Mouse (Mus musculus) lung, embryonic 15.5 days (tissue): ENCODE measurements around the gene B3gnt4. TPM values are rescaled to one million over a fixed set of nuclear protein-coding genes. Genes with fewer than 3 reads are reported as not detected.
"Not testable (repeated sequence)": the region's sequence is repeated elsewhere in the genome, so short reads cannot be mapped to it uniquely, and the experiment has no call there.

Experiments
- ATAC-seq: fragments of 200-750 bp; cut with Nextera tagmentation; 2 replicates; pipeline ENCODE4 v1.8.0; 2017; ENCODE audit warnings: moderate number of reproducible peaks, borderline replicate concordance; ENCODE audit not compliant: low FRiP score, low TSS enrichment; ENCODE audit errors: extremely low read depth
- H3K27ac ChIP-seq: fragments of 300-500 bp; sonication (generic); 2 replicates; pipeline ENCODE4 v1.5.1; 2015; ENCODE audit warnings: moderate library complexity, mild to moderate bottlenecking, inconsistent platforms
- H3K27me3 ChIP-seq: fragments of 300-500 bp; sonication (generic); 2 replicates; pipeline ENCODE4 v1.6.1; 2015; ENCODE audit warnings: inconsistent platforms
- H3K36me3 ChIP-seq: fragments of 300-500 bp; sonication (generic); 2 replicates; pipeline ENCODE4 v1.6.1; 2015; ENCODE audit warnings: inconsistent platforms
- H3K4me1 ChIP-seq: fragments of 300-500 bp; sonication (generic); 2 replicates; pipeline ENCODE4 v1.6.1; 2015; ENCODE audit warnings: inconsistent platforms
- H3K4me2 ChIP-seq: fragments of 300-500 bp; sonication (generic); 2 replicates; pipeline ENCODE4 v1.6.1; 2015; ENCODE audit warnings: inconsistent platforms, mild to moderate bottlenecking, moderate library complexity
- H3K4me3 ChIP-seq: fragments of 300-500 bp; sonication (generic); 2 replicates; pipeline ENCODE4 v1.5.1; 2015; ENCODE audit warnings: mild to moderate bottlenecking, inconsistent platforms
- H3K9ac ChIP-seq: fragments of 300-500 bp; sonication (generic); 2 replicates; pipeline ENCODE4 v1.6.1; 2015; ENCODE audit warnings: inconsistent platforms
- H3K9me3 ChIP-seq: fragments of 300-500 bp; sonication (generic); 2 replicates; pipeline ENCODE4 v1.6.1; 2016; ENCODE audit warnings: inconsistent platforms
- WGBS: fragments of 180-500 bp; shearing (Covaris S2); methylation state at CpG from one replicate; pipeline ENCODE4 v1.1.7; 2015; 5-methylcytosine and 5-hydroxymethylcytosine counted together
- polyA plus RNA-seq: library from polyadenylated mRNA; unstranded; fragments of >200 nt; fragmentation: Nextera tagmentation; extraction: Ambion mirVana; gene quantifications from 2 replicates; pipeline ENCODE4 v1.2.1, GENCODE M21; 2015

Gene B3gnt4
- polyA plus RNA-seq, 1 experiment from 2014 or later: 0.54 TPM

- no peak for ATAC-seq
- 5% methylated on average over 12 of the region's 12 CpGs for WGBS
- H3K9ac ChIP-seq: 0 out of 2 replicates have a peak overlapping the region, but pooled peaks have one; percentile 29
These were observed 1.3 kb upstream of the B3gnt4 start for GRCm38 (mm10) chr5:123508921-123509320.

GRCm38 (mm10) chr5:123511426-123511825, 1.2 kb downstream of the B3gnt4 start:
- H3K27ac ChIP-seq, H3K9ac ChIP-seq, H3K4me3 ChIP-seq, H3K9me3 ChIP-seq, H3K4me2 ChIP-seq, ATAC-seq: not testable (repeated sequence)
- WGBS: 77% methylated on average over 3 of the region's 3 CpGs
- Histone ChIP-seq H3K27me3 (peaks cover 32% of the 10 kb centered on the region), H3K36me3 (peaks cover 15% of the 10 kb centered on the region; the same call in 1 of the 2 replicates), H3K4me1 (peaks cover 11% of the 10 kb centered on the region; the same call in 1 of the 2 replicates)

More at GRCm38 (mm10) chr5:123508921-123509320, 1.3 kb upstream of the B3gnt4 start:
- no peaks in the 10 kb centered on the region for H3K9me3 ChIP-seq
- H3K4me2 ChIP-seq: peak overlapping the region; percentile 93
- H3K27me3 ChIP-seq: peaks cover 35% of the 10 kb centered on the region
- H3K36me3 ChIP-seq: 0 out of 2 replicates have a peak, but pooled peaks cover 3% of the 10 kb centered on the region
- peak overlapping the region; percentile 66 for H3K4me3 ChIP-seq
- peaks cover 11% of the 10 kb centered on the region; the same call in 1 of the 2 replicates for H3K4me1 ChIP-seq
- no peak overlapping the region for H3K27ac ChIP-seq

- no peak overlapping the region for H3K4me2 ChIP-seq
- no peak for ATAC-seq
- no peaks in the 10 kb centered on the region for H3K9me3 ChIP-seq
- H3K36me3 ChIP-seq: peaks cover 20% of the 10 kb centered on the region; the same call in 1 of the 2 replicates
- peaks cover 26% of the 10 kb centered on the region for H3K27me3 ChIP-seq
- H3K27ac ChIP-seq: no peak overlapping the region
- WGBS: 62% methylated on average over 3 of the region's 3 CpGs
- H3K9ac ChIP-seq: no peak overlapping the region
- peaks cover 11% of the 10 kb centered on the region; the same call in 1 of the 2 replicates for H3K4me1 ChIP-seq
- H3K4me3 ChIP-seq: no peak overlapping the region
These were observed 1.8 kb downstream of the B3gnt4 start for GRCm38 (mm10) chr5:123512102-123512501.

GRCm38 (mm10) chr5:123514871-123515270, 4.6 kb downstream of the B3gnt4 start:
- peaks cover 4% of the 10 kb centered on the region; the same call in 1 of the 2 replicates for H3K27me3 ChIP-seq
- peaks cover 31% of the 10 kb centered on the region; the same call in 1 of the 2 replicates for H3K36me3 ChIP-seq
- H3K27ac ChIP-seq: no peak overlapping the region
- H3K9me3 ChIP-seq: no peaks in the 10 kb centered on the region
- H3K4me2 ChIP-seq: no peak overlapping the region
- no peaks in the 10 kb centered on the region for H3K4me1 ChIP-seq
- ATAC-seq: no peak
- no peak overlapping the region for H3K4me3 ChIP-seq
- H3K9ac ChIP-seq: no peak overlapping the region
- WGBS: 82% methylated on average over 5 of the region's 5 CpGs

GRCm38 (mm10) chr5:123520666-123521065, 10.4 kb downstream of the B3gnt4 start:
- no peaks in the 10 kb centered on the region for H3K27me3 ChIP-seq
- H3K36me3 ChIP-seq: peaks cover 23% of the 10 kb centered on the region; the same call in 1 of the 2 replicates
- WGBS: 81% methylated on average over 9 of the region's 9 CpGs
- no peak for ATAC-seq
- no peak overlapping the region for H3K27ac ChIP-seq
- H3K4me2 ChIP-seq: no peak overlapping the region
- no peak overlapping the region for H3K4me3 ChIP-seq
- H3K9me3 ChIP-seq: no peaks in the 10 kb centered on the region
- peaks cover 20% of the 10 kb centered on the region for H3K4me1 ChIP-seq
- no peak overlapping the region for H3K9ac ChIP-seq

DNA sequence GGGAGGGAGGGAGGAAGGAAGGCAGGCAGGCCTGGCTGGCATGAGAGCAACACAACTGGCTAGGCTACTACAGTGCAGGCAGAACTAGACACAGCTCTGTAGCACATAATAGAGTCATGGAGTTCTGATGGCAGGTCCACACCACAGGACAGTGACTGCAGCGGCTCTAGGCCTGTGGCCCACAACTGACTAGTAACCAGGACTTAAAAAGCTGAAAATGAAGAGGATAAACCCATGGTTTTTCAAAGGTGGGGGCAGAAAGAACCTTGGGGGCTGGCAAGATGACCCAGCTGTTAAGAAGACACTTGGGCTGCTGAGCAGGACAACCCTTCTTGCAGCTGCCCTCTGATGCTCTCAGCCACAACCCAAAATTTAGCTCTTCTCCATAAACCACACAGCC, 11.4 kb downstream of the B3gnt4 start:
- Histone ChIP-seq H3K36me3 (peaks cover 15% of the 10 kb centered on the region; the same call in 1 of the 2 replicates), H3K9ac (no peak overlapping the region), H3K27me3 (no peaks in the 10 kb centered on the region), H3K4me3 (no peak overlapping the region), H3K4me1 (peaks cover 20% of the 10 kb centered on the region), H3K9me3 (no peaks in the 10 kb centered on the region), H3K27ac (no peak overlapping the region), H3K4me2 (no peak overlapping the region)
- no peak for ATAC-seq
- 75% methylated on average over 1 of the region's 1 CpGs for WGBS

- Histone ChIP-seq H3K9ac (no peak overlapping the region; the same call in 1 of the 2 replicates), H3K36me3 (peaks cover 10% of the 10 kb centered on the region; the same call in 1 of the 2 replicates), H3K9me3 (no peaks in the 10 kb centered on the region), H3K27ac (no peak overlapping the region), H3K4me3 (no peak overlapping the region), H3K27me3 (no peaks in the 10 kb centered on the region), H3K4me2 (no peak overlapping the region), H3K4me1 (peaks cover 20% of the 10 kb centered on the region)
- WGBS: 83% methylated on average over 1 of the region's 1 CpGs
- no peak for ATAC-seq
These were observed 11.9 kb downstream of the B3gnt4 start for GRCm38 (mm10) chr5:123522166-123522565.

GRCm38 (mm10) chr5:123523692-123524392, 13.6 kb downstream of the B3gnt4 start, which contains the start of gene Diablo:
Gene Diablo, minus strand, starts transcription at chr5:123524176.
- Histone ChIP-seq H3K27ac (peak within 1 kb of the TSS; percentile 31; the same call in 1 of the 2 replicates), H3K4me3 (peak within 1 kb of the TSS; percentile 87), H3K27me3 (no peaks in the 10 kb centered on the region), H3K36me3 (0 out of 2 replicates have a peak, but pooled peaks cover 6% of the 10 kb centered on the region), H3K4me2 (peak within 1 kb of the TSS; percentile 82), H3K9ac (peak within 1 kb of the TSS; percentile 83), H3K4me1 (peaks cover 20% of the 10 kb centered on the region), H3K9me3 (no peaks in the 10 kb centered on the region)
- WGBS: under 1% methylated on average over 82 of the region's 82 CpGs
- peak; percentile 97 for ATAC-seq

DNA sequence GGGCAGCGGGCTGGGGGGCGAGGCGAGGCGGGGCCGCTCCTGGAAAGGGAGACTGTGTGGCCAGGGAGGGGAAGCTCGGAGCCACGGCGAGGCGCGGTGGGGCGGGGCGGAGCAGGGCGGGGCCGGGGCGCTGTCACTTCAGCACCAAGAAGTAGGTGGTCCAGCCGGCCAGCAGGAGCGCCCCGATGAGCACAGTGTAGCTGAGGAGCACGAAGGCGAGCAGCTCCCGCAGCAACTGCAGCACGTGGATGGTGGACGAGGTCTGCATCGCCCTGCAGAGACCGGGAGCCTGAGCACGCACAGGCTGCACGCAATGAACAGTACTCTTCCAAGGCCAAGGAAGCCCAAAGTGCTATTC, 14.1 kb downstream of the B3gnt4 start:
- no peak overlapping the region for H3K9ac ChIP-seq
- WGBS: 3% methylated on average over 26 of the region's 27 CpGs
- ATAC-seq: peak; percentile 96

GRCm38 (mm10) chr5:123525281-123525680, 15.0 kb downstream of the B3gnt4 start, which contains the start of gene Gm49027:
Gene Gm49027, minus strand, starts transcription at chr5:123525488.
- Histone ChIP-seq H3K27ac (no peak within 1 kb of the TSS), H3K4me1 (peaks cover 20% of the 10 kb centered on the region), H3K4me2 (peak within 1 kb of the TSS; percentile 82), H3K9ac (no peak within 1 kb of the TSS), H3K36me3 (0 out of 2 replicates have a peak, but pooled peaks cover 8% of the 10 kb centered on the region), H3K27me3 (no peaks in the 10 kb centered on the region), H3K4me3 (peak within 1 kb of the TSS; percentile 87), H3K9me3 (no peaks in the 10 kb centered on the region)
- WGBS: 84% methylated on average over 7 of the region's 7 CpGs
- ATAC-seq: no peak

More for the DNA sequence above, 14.1 kb downstream of the B3gnt4 start:
- Histone ChIP-seq H3K9me3 (no peaks in the 10 kb centered on the region), H3K4me3 (peak overlapping the region; percentile 87), H3K36me3 (0 out of 2 replicates have a peak, but pooled peaks cover 8% of the 10 kb centered on the region), H3K4me1 (peaks cover 20% of the 10 kb centered on the region), H3K4me2 (peak overlapping the region; percentile 82), H3K27ac (no peak overlapping the region), H3K27me3 (no peaks in the 10 kb centered on the region)

DNA sequence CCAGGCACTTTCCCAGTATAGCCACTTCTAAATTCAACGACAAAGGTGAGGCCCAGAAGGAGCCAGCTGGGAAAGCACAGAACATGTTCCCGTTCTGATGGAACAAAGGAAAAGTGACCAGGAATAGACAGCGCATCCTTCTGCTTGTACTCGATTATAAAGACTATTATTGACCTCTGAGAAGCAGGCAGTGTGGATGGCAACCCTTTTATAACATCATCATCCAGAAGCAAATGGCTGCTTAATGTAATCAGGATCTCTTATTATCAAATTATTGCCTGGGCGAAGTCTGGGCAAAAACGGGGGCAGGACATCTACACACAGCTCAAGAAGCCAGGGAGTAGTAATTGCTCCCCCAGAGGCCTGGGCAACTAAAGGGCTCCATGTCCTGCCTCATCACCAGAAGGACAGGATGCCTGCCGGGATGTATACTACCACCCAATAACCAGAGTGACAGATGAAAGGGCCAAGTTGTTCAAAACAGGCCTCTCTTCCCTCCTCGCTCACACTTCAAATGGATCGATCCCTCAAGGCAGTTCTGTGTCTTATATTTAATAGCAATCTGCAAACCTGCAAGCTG, 15.7 kb downstream of the B3gnt4 start:
- H3K4me1 ChIP-seq: peaks cover 20% of the 10 kb centered on the region
- no peak overlapping the region for H3K4me3 ChIP-seq
- no peaks in the 10 kb centered on the region for H3K27me3 ChIP-seq
- H3K27ac ChIP-seq: no peak overlapping the region
- no peak overlapping the region for H3K9ac ChIP-seq
- peaks cover 12% of the 10 kb centered on the region; the same call in 1 of the 2 replicates for H3K36me3 ChIP-seq
- ATAC-seq: no peak
- 91% methylated on average over 9 of the region's 9 CpGs for WGBS
- no peaks in the 10 kb centered on the region for H3K9me3 ChIP-seq
- no peak overlapping the region for H3K4me2 ChIP-seq

- no peak overlapping the region for H3K4me3 ChIP-seq
- peaks cover 37% of the 10 kb centered on the region for H3K36me3 ChIP-seq
- WGBS: 66% methylated on average over 7 of the region's 7 CpGs
- no peak overlapping the region for H3K27ac ChIP-seq
- H3K4me2 ChIP-seq: no peak overlapping the region
- no peaks in the 10 kb centered on the region for H3K9me3 ChIP-seq
- H3K4me1 ChIP-seq: peaks cover 4% of the 10 kb centered on the region
- no peak for ATAC-seq
- no peaks in the 10 kb centered on the region for H3K27me3 ChIP-seq
- no peak overlapping the region for H3K9ac ChIP-seq
These were observed 18.4 kb downstream of the B3gnt4 start for GRCm38 (mm10) chr5:123528641-123529040.
